11 mouse cellular contexts compared by ENCODE assay signal in the genomic region with DNA sequence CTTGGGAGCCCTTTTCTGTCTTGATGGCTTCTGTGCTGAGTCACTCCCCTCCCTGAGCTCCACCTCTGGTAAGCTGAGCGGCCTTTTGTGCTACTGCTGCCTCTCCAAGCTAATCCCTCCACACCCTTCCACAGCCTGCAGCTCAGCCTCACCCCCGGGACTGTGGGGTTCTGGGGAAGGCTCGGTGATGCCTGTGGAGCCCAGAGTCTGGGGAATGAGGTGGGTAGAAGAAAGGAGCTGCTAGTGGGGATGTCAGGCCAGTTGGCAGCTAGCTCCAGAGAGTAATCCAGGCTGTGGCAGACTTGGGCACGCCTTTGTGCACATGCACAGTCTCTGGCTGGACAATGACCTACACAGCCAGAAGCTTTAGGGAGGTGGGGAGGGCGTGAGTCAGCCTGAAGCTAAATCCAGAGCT. TPM values are rescaled to one million over a fixed set of nuclear protein-coding genes. Genes with fewer than 3 reads are reported as not detected.
DNase-seq lines count a peak whose midpoint lies in the region; ATAC-seq lines count a peak whose summit lies in the region.
"Had no signal": no experiment of that assay in that cellular context is flagged by ENCODE, and none has a peak within 500 bp of the region (broad histone marks: within the 10 kb centered on the region; RNA-seq: fewer than 3 reads in every experiment).

No protein-coding gene starts in this region.

- intact Hi-C loops in left cerebral cortex, postnatal 14 days (cut with DNase I) = no loop called here

- ATAC-seq in hindbrain, embryonic 13.5 days (ENCODE audit: low FRiP score) = no peak
- ATAC-seq in hindbrain, embryonic 11.5 days (ENCODE audit: low FRiP score) = no peak
- peak; percentile 48 for ATAC-seq in embryonic facial prominence, embryonic 14.5 days (ENCODE audit: low read depth)
- ATAC-seq in erythroblast, adult 5-6 weeks (replicated peaks; ENCODE audit: low FRiP score, poor library complexity, severe bottlenecking) = no peak
- ATAC-seq: liver, postnatal 0 days had no signal

- H3K4me2 ChIP-seq in hindbrain, embryonic 13.5 days = no peak overlapping the region
- no peak overlapping the region for H3K4me2 ChIP-seq in hindbrain, embryonic 11.5 days (replicated peaks; ENCODE audit: low read depth, low read length)
- H3K4me2 ChIP-seq in embryonic facial prominence, embryonic 14.5 days (ENCODE audit: low read depth, low read length) = no peak overlapping the region

- peaks cover 31% of the 10 kb centered on the region for H3K4me1 ChIP-seq in hindbrain, embryonic 13.5 days (replicated peaks)
- no peaks in the 10 kb centered on the region for H3K4me1 ChIP-seq in hindbrain, embryonic 11.5 days (replicated peaks; ENCODE audit: control insufficient read depth, insufficient read depth, low read length)
- H3K4me1 ChIP-seq in embryonic facial prominence, embryonic 14.5 days (ENCODE audit: control insufficient read depth, insufficient read depth, low read length) = no peaks in the 10 kb centered on the region
- peaks cover 42% of the 10 kb centered on the region for H3K4me1 ChIP-seq in midbrain, embryonic 10.5 days

- H3K9ac ChIP-seq in hindbrain, embryonic 13.5 days = peak overlapping the region; percentile 35; the same call in 1 of the 2 replicates
- H3K9ac ChIP-seq in hindbrain, embryonic 11.5 days (ENCODE audit: low read depth, low read length) = no peak overlapping the region
- no peak overlapping the region; the same call in 1 of the 2 replicates for H3K9ac ChIP-seq in embryonic facial prominence, embryonic 14.5 days (ENCODE audit: low read depth, low read length)
- H3K9ac ChIP-seq: liver, postnatal 0 days had no signal

- no peaks in the 10 kb centered on the region for H3K9me3 ChIP-seq in hindbrain, embryonic 13.5 days
- no peaks in the 10 kb centered on the region for H3K9me3 ChIP-seq in hindbrain, embryonic 11.5 days (ENCODE audit: control insufficient read depth, low read length)
- no peaks in the 10 kb centered on the region for H3K9me3 ChIP-seq in embryonic facial prominence, embryonic 14.5 days (ENCODE audit: control insufficient read depth, low read length)
- no peaks in the 10 kb centered on the region for H3K9me3 ChIP-seq in midbrain, embryonic 10.5 days (replicated peaks)

- DNase-seq in hindbrain, embryonic 11.5 days (ENCODE audit: low spot score) = no peak
- peak; percentile 56 for DNase-seq in MN1 (ENCODE audit: low spot score)
- no peak for DNase-seq in embryonic facial prominence, embryonic 14.5 days (ENCODE audit: low spot score)
- peak; percentile 67 for DNase-seq in midbrain, embryonic 10.5 days (ENCODE audit: low spot score)
- no peak for DNase-seq in left cerebral cortex, postnatal 14 days (ENCODE audit: low spot score in 2 of 2)
- DNase-seq in urinary bladder, postnatal 4 days (ENCODE audit: low spot score in 2 of 2) = no peak
- DNase-seq: liver, postnatal 0 days had no signal

- H3K27ac ChIP-seq in hindbrain, embryonic 13.5 days = 0 out of 2 replicates have a peak overlapping the region, but pooled peaks have one; percentile 12
- H3K27ac ChIP-seq in hindbrain, embryonic 11.5 days (ENCODE audit: low read depth, low read length) = no peak overlapping the region
- H3K27ac ChIP-seq in embryonic facial prominence, embryonic 14.5 days (replicated peaks; ENCODE audit: low read depth, low read length) = no peak overlapping the region
- peak overlapping the region; percentile 75 for H3K27ac ChIP-seq in midbrain, embryonic 10.5 days (replicated peaks)

- H3K36me3 ChIP-seq in hindbrain, embryonic 13.5 days = peaks cover 11% of the 10 kb centered on the region
- no peaks in the 10 kb centered on the region for H3K36me3 ChIP-seq in hindbrain, embryonic 11.5 days (ENCODE audit: control insufficient read depth, insufficient read depth, low read length)
- no peaks in the 10 kb centered on the region for H3K36me3 ChIP-seq in embryonic facial prominence, embryonic 14.5 days (ENCODE audit: control insufficient read depth, insufficient read depth, low read length)
- H3K36me3 ChIP-seq in midbrain, embryonic 10.5 days = peaks cover 12% of the 10 kb centered on the region

- H3K4me3 ChIP-seq in hindbrain, embryonic 13.5 days = no peak overlapping the region
- no peak overlapping the region for H3K4me3 ChIP-seq in hindbrain, embryonic 11.5 days (ENCODE audit: low read depth, low read length)
- no peak overlapping the region for H3K4me3 ChIP-seq in embryonic facial prominence, embryonic 14.5 days (ENCODE audit: low read depth, low read length)
- H3K4me3 ChIP-seq in midbrain, embryonic 10.5 days = peak overlapping the region; percentile 29; the same call in 1 of the 2 replicates
- H3K4me3 ChIP-seq: erythroblast, embryonic 14.5 days had no signal

- H3K27me3 ChIP-seq in hindbrain, embryonic 13.5 days = no peaks in the 10 kb centered on the region
- no peaks in the 10 kb centered on the region for H3K27me3 ChIP-seq in hindbrain, embryonic 11.5 days (ENCODE audit: control insufficient read depth, insufficient read depth, low read length)
- no peaks in the 10 kb centered on the region for H3K27me3 ChIP-seq in embryonic facial prominence, embryonic 14.5 days (replicated peaks; ENCODE audit: control insufficient read depth, insufficient read depth, low read length)
- no peaks in the 10 kb centered on the region for H3K27me3 ChIP-seq in midbrain, embryonic 10.5 days (ENCODE audit: low read depth, poor library complexity, severe bottlenecking)

- 34% methylated on average over 5 of the region's 5 CpGs for WGBS in hindbrain, embryonic 13.5 days
- WGBS in hindbrain, embryonic 11.5 days = 30% methylated on average over 5 of the region's 5 CpGs
- 28% methylated on average over 5 of the region's 5 CpGs for WGBS in embryonic facial prominence, embryonic 14.5 days
- 13% methylated on average over 5 of the region's 5 CpGs for WGBS in midbrain, embryonic 10.5 days

RNA-seq across cellular contexts. Expression of a gene that starts 20.5 kb away (rescaled TPM):
- 2.0 and 2.7 TPM in 2 replicates for polyA plus RNA-seq in hindbrain, embryonic 13.5 days (2015; fragmentation: Nextera tagmentation; extraction: Ambion mirVana)
- 0.74 and 0.96 TPM in 2 replicates for polyA plus RNA-seq in hindbrain, embryonic 11.5 days (2014; fragmentation: Nextera tagmentation; extraction: Ambion mirVana)
- polyA plus RNA-seq in embryonic facial prominence, embryonic 14.5 days (2014; fragmentation: Nextera tagmentation; extraction: Ambion mirVana) = 0.26 and 0.46 TPM in 2 replicates
- 1.4 and 1.5 TPM in 2 replicates for polyA plus RNA-seq in midbrain, embryonic 10.5 days (2016; fragmentation: Nextera tagmentation; extraction: Ambion mirVana)
- total RNA-seq in left cerebral cortex, postnatal 14 days (2021) = not detected
- not detected in 2 replicates for total RNA-seq in erythroblast, adult 5-6 weeks (2015; ENCODE audit: low replicate concordance)
- not detected in 2 replicates for total RNA-seq in erythroblast, adult 5-6 weeks (2017; ENCODE audit: low replicate concordance)
- polyA plus RNA-seq: brain, embryonic 14.5 days; erythroblast, embryonic 14.5 days had no signal

RNA-seq across cellular contexts. Expression of a gene that starts 45.0 kb away (rescaled TPM):
- 45.4 and 54.0 TPM in 2 replicates for polyA plus RNA-seq in hindbrain, embryonic 13.5 days (2015; fragmentation: Nextera tagmentation; extraction: Ambion mirVana)
- polyA plus RNA-seq in hindbrain, embryonic 11.5 days (2014; fragmentation: Nextera tagmentation; extraction: Ambion mirVana) = 22.7 and 29.2 TPM in 2 replicates
- polyA plus RNA-seq in embryonic facial prominence, embryonic 14.5 days (2014; fragmentation: Nextera tagmentation; extraction: Ambion mirVana) = 39.8 and 44.1 TPM in 2 replicates
- polyA plus RNA-seq in midbrain, embryonic 10.5 days (2016; fragmentation: Nextera tagmentation; extraction: Ambion mirVana) = 24.6 and 38.7 TPM in 2 replicates
- total RNA-seq in left cerebral cortex, postnatal 14 days (2021) = 100 to 1,000 TPM; 151 to 169 TPM
- 17.5 and 18.6 TPM in 2 replicates for total RNA-seq in erythroblast, adult 5-6 weeks (2015; ENCODE audit: low replicate concordance)
- 14.6 and 22.2 TPM in 2 replicates for total RNA-seq in erythroblast, adult 5-6 weeks (2017; ENCODE audit: low replicate concordance)

Comparison
In these comparisons a context has a peak if more than half of its experiments do, and no peak if none do; other contexts are left out.
1. H3K27ac ChIP-seq: peak in hindbrain, embryonic 13.5 days (single experiment) and midbrain, embryonic 10.5 days (single experiment); none in hindbrain, embryonic 11.5 days (single experiment) and embryonic facial prominence, embryonic 14.5 days (single experiment).
2. DNase-seq: peak in MN1 (single experiment) and midbrain, embryonic 10.5 days (single experiment); none in hindbrain, embryonic 11.5 days (single experiment), embryonic facial prominence, embryonic 14.5 days (single experiment), left cerebral cortex, postnatal 14 days (0 of 2) and urinary bladder, postnatal 4 days (0 of 2).